Mouse (Mus musculus) C2C12 (cell line): Measurements from ENCODE around the gene B3gnt2. TPM values are rescaled to one million over a fixed set of nuclear protein-coding genes. Genes with fewer than 3 reads are reported as not detected.

Source experiments
- H3K27me3 ChIP-seq: one replicate; pipeline ENCODE4 v1.6.1; 2011; ENCODE audit not compliant: control insufficient read depth, insufficient read depth, insufficient read length
- H3K36me3 ChIP-seq: one replicate; pipeline ENCODE4 v1.6.1; 2011; ENCODE audit not compliant: control insufficient read depth, insufficient read depth
- H3K4me3 ChIP-seq: one replicate; pipeline ENCODE4 v1.5.1; 2011; ENCODE audit warnings: mild to moderate bottlenecking, control low read depth; ENCODE audit not compliant: poor library complexity, insufficient read depth, severe bottlenecking
- H3K79me2 ChIP-seq: one replicate; pipeline ENCODE4 v1.6.1; 2011; ENCODE audit not compliant: control insufficient read depth, insufficient read depth
- H3K79me3 ChIP-seq: one replicate; pipeline ENCODE4 v1.6.1; 2011; ENCODE audit warnings: low read depth, control low read depth
- H3ac ChIP-seq: one replicate; pipeline ENCODE3; 2011; ENCODE audit warnings: low read depth; ENCODE audit not compliant: control insufficient read depth, insufficient read length
- CEBPB ChIP-seq: IDR thresholded peaks from one replicate; pipeline ENCODE4 v1.6.1; 2011; ENCODE audit warnings: low read depth, mild to moderate bottlenecking, control low read depth, moderate library complexity
- CTCF ChIP-seq: IDR thresholded peaks from one replicate; pipeline ENCODE4 v1.5.1; 2011; ENCODE audit not compliant: control insufficient read depth, insufficient read depth, insufficient read length
- FOSL1 ChIP-seq: IDR thresholded peaks from one replicate; pipeline ENCODE4 v1.8.0; 2011; ENCODE audit warnings: mild to moderate bottlenecking, low read length; ENCODE audit not compliant: poor library complexity, insufficient read depth, severe bottlenecking
- MAX ChIP-seq: IDR thresholded peaks from one replicate; pipeline ENCODE4 v1.6.1; 2011; ENCODE audit warnings: mild to moderate bottlenecking, control low read depth
- MYOD1 ChIP-seq: IDR thresholded peaks from one replicate; pipeline ENCODE4 v1.6.1; 2011; ENCODE audit warnings: low read depth; ENCODE audit not compliant: control insufficient read depth, insufficient read length
- MYOG ChIP-seq: IDR thresholded peaks from one replicate; pipeline ENCODE4 v1.6.1; 2011; ENCODE audit not compliant: control insufficient read depth, insufficient read length; ENCODE audit errors: extremely low read depth
- USF1 ChIP-seq: IDR thresholded peaks from one replicate; pipeline ENCODE4 v1.6.1; 2011; ENCODE audit warnings: low read depth, mild to moderate bottlenecking, control low read depth, moderate library complexity
- polyA plus RNA-seq: library from polyadenylated mRNA; unstranded; fragments of >200 nt; fragmentation: generic; extraction: Trizol; gene quantifications from one replicate; pipeline ENCODE4 v1.2.1, GENCODE M21; 2012; ENCODE audit warnings: missing spikeins

The B3gnt2 gene
- polyA plus RNA-seq, 1 experiment = 10.8 TPM

- Histone ChIP-seq H3K36me3 (peaks cover 4% of the 10 kb centered on the region), H3K79me2 (peaks cover 57% of the 10 kb centered on the region), H3K4me3 (peak overlapping the region; percentile 72), H3K27me3 (no peaks in the 10 kb centered on the region), H3K79me3 (peaks cover 37% of the 10 kb centered on the region), H3ac (peak overlapping the region; percentile 78)
- TF ChIP-seq MYOD1 (no peak), MAX (no peak), FOSL1 (no peak), MYOG (no peak), USF1 (no peak), CEBPB (no peak), CTCF (no peak)
These were observed 2.1 kb downstream of the B3gnt2 start for GRCm38 (mm10) chr11:22858441-22859300.

DNA sequence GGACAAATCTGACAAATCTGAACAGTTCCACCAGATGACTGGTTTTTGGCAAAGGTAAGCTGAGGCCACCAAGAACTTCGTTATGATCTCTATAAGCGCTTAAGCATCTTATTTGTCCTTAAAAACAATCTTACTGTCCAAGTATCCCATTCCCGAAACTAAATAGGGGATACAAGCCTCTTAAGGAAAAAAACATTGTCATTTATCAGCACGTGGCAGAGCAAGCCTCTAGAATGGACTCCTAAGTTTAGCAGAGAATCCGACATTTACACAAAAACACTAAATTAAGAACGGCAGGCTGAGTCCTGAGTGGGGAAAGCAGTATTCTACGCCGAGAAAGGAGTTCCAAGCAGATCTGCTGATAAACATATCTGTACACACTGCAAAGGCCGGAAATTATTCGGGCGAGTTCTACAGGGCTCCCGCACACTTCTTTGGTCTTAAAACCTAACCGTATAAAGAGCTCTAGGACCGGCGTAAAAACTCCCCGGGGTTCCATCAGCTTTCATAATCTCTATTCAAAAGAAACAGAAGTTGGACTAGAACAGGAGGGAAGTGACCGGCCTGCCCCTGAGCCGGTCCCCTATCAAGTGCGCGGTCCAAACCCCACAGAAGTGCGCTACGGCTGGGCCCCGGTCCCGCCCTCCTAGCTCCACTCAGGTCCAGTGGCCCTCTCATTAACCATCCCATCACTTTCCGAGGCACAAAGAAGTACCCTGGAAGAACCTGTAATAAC is 2.9 kb downstream of the B3gnt2 start:
- Histone ChIP-seq H3K79me3 (peaks cover 38% of the 10 kb centered on the region), H3ac (no peak overlapping the region), H3K4me3 (peak overlapping the region; percentile 72), H3K27me3 (no peaks in the 10 kb centered on the region), H3K36me3 (peaks cover 4% of the 10 kb centered on the region), H3K79me2 (peaks cover 65% of the 10 kb centered on the region)
- TF ChIP-seq CEBPB (no peak), MAX (no peak), CTCF (no peak), MYOD1 (no peak), USF1 (no peak), MYOG (no peak), FOSL1 (no peak)

DNA sequence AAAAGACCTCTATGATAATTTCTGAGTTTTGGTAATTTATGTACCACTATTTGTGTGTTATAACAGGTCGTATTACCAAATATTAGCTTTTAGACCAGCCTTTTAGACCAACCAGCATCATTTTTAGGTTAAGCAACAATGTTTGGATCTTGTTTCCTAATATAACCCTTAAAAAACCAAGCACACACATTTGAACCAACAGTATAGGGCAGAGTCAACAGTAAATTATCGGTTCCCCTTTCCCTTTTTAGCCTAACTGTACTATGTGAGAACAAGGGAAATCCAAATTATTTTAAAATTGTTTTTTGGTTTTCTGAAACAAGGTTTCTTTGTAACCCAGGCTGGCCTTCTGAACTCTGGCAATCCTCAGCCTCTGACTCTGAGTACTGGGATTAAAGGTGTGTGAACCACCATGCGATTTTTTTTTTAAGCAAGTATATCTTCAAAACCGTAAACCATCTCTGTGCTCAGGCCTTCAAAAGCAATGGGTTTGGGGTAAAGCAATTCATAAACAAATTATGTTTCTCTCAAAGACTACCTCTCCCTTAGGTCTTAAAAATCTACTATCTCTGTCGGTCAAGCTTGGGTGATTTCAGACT is 3.6 kb downstream of the B3gnt2 start:
- H3K4me3 ChIP-seq = no peak overlapping the region
- H3K27me3 ChIP-seq = no peaks in the 10 kb centered on the region
- H3K36me3 ChIP-seq = peaks cover 4% of the 10 kb centered on the region
- H3ac ChIP-seq = no peak overlapping the region
- H3K79me2 ChIP-seq = peaks cover 71% of the 10 kb centered on the region
- no peak for TF ChIP-seq CEBPB
- no peak for TF ChIP-seq USF1
- no peak for TF ChIP-seq MAX
- no peak for TF ChIP-seq MYOG
- TF ChIP-seq FOSL1 = no peak
- no peak for TF ChIP-seq CTCF
- H3K79me3 ChIP-seq = peaks cover 38% of the 10 kb centered on the region

DNA sequence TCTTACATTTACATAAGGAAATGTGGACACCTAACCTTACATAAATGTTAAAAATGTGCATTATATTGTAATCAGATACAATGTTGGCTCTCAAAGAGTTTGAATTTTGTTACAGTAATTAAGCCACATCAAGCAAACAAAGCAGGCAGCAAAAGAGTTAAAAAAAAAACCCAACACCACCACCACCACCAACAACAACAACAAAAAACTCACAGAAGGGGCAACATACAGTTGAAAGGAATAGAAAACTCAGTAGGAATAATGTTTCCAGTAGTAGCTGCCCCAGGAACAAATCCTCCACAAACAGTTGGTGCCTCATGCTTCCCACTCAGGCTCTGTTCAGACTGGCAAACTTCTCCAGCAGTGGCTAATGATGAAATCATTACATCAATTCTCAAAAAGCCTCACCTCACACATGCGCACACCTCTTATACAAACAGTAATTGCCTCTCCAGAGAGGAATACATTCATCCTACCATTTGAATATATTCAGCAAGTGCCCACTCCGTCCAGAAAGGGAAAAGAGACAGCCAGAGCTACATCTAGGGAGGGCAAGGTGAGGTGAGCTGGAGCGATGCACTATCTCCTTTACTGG is 4.3 kb downstream of the B3gnt2 start:
- Histone ChIP-seq H3K79me2 (peaks cover 79% of the 10 kb centered on the region), H3K27me3 (no peaks in the 10 kb centered on the region), H3K79me3 (peaks cover 38% of the 10 kb centered on the region), H3K36me3 (peaks cover 4% of the 10 kb centered on the region), H3ac (no peak overlapping the region), H3K4me3 (no peak overlapping the region)
- TF ChIP-seq MYOG (no peak), FOSL1 (no peak), CEBPB (no peak), MYOD1 (no peak), MAX (no peak), CTCF (no peak), USF1 (no peak)

GRCm38 (mm10) chr11:22854571-22854970 is 6.2 kb downstream of the B3gnt2 start:
- Histone ChIP-seq H3K79me3 (peaks cover 48% of the 10 kb centered on the region), H3K36me3 (peaks cover 4% of the 10 kb centered on the region), H3K4me3 (no peak overlapping the region), H3ac (no peak overlapping the region), H3K79me2 (peaks cover 98% of the 10 kb centered on the region), H3K27me3 (no peaks in the 10 kb centered on the region)
- no peak for TF ChIP-seq CTCF
- no peak for TF ChIP-seq USF1
- TF ChIP-seq MAX = no peak
- TF ChIP-seq FOSL1 = no peak
